Mouse (Mus musculus) Patski (cell line): ENCODE results near the gene Slamf6. TPM values are rescaled to one million over a fixed set of nuclear protein-coding genes. Genes with fewer than 3 reads are reported as not detected.
"Not testable (repeated sequence)": the region's sequence is repeated elsewhere in the genome, so short reads cannot be mapped to it uniquely, and the experiment has no call there.

ENCODE experiments used
- ATAC-seq: fragments of 100-300 bp; one replicate; pipeline ENCODE4 v1.8.0; 2021
- CTCF ChIA-PET: fragments of 350-600 bp; sonication (Branson Sonifier 250); formaldehyde crosslinking; loops from one replicate; lab custom pipeline; 2022; ENCODE audit warnings: inconsistent platforms; lab: Charles Lee
- POLR2A ChIA-PET: fragments of 350-600 bp; sonication (Branson Sonifier 250); formaldehyde crosslinking; loops from one replicate; lab custom pipeline; 2022; ENCODE audit warnings: antibody characterized with exemption, inconsistent platforms; lab: Charles Lee
- DNase-seq: peaks from one replicate; pipeline ENCODE4 v3.0.0-alpha.2; 2011; ENCODE audit warnings: low read depth, low spot score
- H3K27me3 ChIP-seq: fragments of 371-371 bp; one replicate; pipeline ENCODE4 v1.5.1; 2021
- CTCF ChIP-seq: fragments of 100-300 bp; IDR thresholded peaks from one replicate; pipeline ENCODE4 v1.5.1; 2021
- in situ Hi-C: fragments of 300-500 bp; cut with MboI; formaldehyde crosslinking; loops from 3 replicates; pipeline ENCODE4 v1.11.1; 2018; ENCODE audit warnings: low pct_unique_long_range_greater_than_20kb, mixed read lengths
- polyA plus RNA-seq: library from polyadenylated mRNA; unstranded; gene quantifications from one replicate; pipeline ENCODE4 v1.2.3, GENCODE M21; 2021

Slamf6 gene
- not detected for polyA plus RNA-seq

DNA sequence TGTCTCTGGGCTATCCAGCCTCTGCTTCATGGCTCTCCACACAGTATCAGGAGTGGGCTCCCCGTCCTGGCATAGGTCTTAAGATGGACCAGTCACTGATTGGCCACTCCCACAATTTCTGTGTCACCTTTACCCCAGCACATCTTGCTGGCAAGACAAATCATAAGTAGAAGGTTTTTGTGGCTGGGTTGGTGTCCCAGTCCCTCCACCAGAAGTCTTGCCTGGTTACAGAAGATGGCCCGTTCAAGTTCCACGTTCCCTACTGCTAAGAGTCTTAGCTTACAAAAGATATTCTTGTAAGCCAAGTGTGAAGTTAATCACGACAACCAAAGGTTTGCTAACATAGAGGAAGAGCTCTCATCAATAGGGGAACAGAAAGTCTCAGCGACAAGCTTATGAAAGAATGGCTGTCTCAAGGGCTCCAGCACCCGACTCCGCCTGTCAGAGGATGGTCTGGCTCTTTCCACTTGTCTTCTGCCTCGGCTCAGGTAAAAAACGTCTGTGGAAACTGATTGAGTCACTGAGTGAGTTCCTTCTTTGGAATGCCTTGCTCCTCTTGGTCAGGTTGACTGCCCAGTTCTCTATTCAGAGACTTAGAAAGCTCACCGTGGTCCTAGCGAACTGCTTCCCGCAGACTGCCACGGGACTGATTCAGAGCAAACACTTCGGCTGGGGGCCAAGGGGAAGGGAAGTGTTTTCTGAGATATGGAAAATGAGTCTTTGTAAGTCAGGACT lies at the start of gene Slamf6:
Gene Slamf6 (plus strand): TSS at position 211 of the 735 bp plus-strand sequence.
- in situ Hi-C loops, result no loop called here
- DNase-seq (no peak), ATAC-seq (no peak)
- ChIA-PET CTCF (no interaction called here), POLR2A (no interaction called here)
- TF ChIP-seq CTCF, result no peak
- peaks cover 5% of the 10 kb centered on the region for H3K27me3 ChIP-seq

DNA sequence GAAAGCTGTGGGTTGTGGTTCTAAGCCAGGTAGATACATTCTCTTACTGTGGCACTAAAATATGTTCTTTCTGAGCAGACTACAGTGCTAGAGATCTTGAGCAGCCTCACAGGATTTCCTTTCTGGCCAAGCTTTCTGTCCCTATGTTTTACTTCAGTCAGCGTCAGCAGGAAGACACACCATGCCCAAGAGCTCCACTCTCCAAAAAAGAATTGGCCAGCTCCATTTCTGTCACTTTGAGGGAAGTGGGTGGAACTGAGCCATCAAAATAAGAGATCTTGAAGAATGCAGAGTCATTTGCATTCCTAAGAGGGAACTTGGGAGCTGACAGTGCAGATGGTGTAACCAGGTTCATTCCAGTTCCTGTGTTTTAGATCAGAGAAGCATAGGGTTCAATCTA lies 30.3 kb upstream of the Slamf6 start:
- CTCF ChIA-PET, result no interaction called here
- DNase-seq (no peak), ATAC-seq (no peak)
- in situ Hi-C loops, result no loop called here
- POLR2A ChIA-PET, result no interaction called here
- no peaks in the 10 kb centered on the region for H3K27me3 ChIP-seq
- no peak for TF ChIP-seq CTCF

DNA sequence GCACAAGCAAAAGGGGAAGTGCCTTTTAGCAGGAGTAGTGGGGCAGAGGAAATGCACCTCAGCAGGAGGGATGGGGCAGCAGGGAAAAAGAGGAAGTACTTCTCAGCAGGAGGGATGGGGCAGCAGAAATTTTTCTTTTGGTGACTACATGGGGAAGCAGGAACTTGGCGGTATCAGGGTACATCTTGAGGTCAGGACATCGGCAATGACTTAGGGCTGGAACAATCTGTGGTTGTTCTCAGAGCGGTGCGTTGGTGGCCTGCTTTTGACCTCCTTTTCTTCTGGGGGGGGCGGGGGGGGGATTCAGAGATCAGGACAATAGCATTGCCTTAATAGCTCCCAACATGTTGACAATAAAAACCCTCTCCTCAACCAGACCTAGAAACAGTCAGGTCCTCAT lies 22.0 kb upstream of the Slamf6 start, which contains the start of gene Gm10521:
Gene Gm10521 (plus strand): TSS at position 301 of the 400 bp plus-strand sequence.
- ATAC-seq, H3K27me3 ChIP-seq, POLR2A ChIA-PET, CTCF ChIA-PET, in situ Hi-C loops, DNase-seq: not testable (repeated sequence)

DNA sequence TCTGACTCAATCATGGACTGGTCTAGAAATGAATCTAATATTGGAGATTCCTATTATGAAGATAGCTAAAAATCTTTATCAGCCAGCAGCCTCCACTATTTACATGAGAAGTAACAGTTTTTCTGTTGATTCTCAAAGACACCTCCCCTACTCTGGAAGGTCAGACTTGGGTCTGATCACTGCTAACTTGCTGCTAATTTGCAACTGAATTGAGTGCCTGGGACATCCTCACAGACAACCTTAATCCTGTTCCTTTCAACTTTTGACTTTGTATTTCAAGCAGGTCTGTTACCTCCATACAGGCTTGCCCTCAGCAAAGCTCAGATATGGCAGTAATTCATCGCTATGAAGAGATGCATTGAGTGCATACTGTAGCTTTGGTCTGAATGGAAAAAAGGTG lies 13.3 kb upstream of the Slamf6 start:
- ATAC-seq (no peak), DNase-seq (no peak)
- CTCF ChIA-PET, result interaction anchor here (1.1 kb wide), 1 partner anchor 9 kb away, joined by 3 read pairs; no protein-coding TSS in a partner anchor
- in situ Hi-C loops, result no loop called here
- TF ChIP-seq CTCF, result no peak
- no peaks in the 10 kb centered on the region for H3K27me3 ChIP-seq
- POLR2A ChIA-PET, result no interaction called here

DNA sequence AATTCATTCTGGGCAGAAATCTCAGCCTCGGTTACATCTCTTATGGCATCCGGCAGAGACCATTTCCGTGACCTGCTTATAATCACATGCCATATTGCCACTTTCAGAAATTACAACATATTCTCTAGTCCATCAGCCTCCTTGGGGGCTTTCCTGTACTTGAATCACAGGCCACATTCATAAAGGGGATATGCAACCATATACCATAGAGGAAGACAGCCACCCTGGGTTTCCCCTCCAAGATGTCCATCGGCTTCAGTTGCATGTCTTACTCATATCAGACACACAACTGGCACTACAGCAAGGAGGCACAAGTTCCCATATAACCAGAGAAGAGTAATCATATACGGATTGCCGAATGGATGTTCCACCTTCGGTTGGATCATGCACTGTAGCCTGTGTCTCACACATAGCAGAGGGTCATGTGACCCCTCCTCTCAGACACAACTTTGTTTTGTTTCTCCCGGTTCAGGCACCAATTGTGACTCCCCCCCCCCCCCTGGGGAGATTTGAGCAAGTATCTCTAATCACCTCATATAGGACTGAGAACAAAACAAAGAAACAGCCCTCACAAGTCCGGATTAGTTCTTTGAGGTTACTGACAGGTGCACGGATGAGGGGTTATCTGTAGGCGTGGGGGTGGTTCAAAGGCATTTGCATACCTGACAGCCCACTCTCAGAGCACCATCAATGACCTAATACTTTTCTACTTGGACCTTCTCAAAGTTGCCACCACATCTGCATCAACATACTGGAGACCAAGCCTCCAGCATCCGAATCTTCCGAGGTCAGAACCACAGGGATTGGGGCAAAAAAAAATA lies 1.5 kb upstream of the Slamf6 start:
- POLR2A ChIA-PET, result no interaction called here
- in situ Hi-C loops, result no loop called here
- ATAC-seq, result no peak
- CTCF ChIA-PET, result no interaction called here
- peaks cover 5% of the 10 kb centered on the region for H3K27me3 ChIP-seq
- TF ChIP-seq CTCF, result no peak
- no peak for DNase-seq

DNA sequence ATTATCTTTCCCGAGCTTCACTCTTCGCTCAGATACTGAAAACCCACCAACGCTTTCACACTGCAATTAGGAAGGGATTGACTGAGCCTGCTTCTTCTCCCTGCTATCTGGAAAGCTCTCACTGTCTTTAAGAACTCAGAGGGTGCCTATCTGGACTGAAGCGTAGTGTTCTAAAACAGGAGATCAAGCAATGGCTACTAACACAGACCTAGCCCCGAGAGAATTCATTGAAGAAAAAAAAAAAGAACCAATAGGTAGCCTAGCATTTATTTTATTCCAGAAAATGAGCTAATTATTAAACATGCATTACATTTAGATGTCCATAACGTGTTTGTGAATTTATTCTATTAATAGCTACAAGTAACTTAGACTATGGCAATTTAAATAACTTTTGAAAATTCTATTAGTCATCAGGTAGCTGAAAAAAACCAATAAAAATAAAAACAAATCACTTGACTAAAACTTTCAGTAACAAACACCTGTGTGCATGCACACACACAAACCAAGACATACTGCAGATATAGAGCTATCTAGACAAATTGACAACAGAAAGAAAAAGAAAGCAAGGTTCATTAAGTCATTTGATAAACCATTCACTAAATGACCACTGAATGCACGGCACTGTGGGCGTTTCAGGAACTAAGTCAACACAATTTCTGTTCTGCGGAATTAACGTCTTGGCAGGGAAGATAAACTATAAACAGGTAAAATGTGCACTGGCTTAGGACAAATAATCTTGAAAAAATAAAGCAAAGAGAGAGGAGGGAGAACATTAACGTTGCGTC lies 1.0 kb downstream of the Slamf6 start:
- no peak for TF ChIP-seq CTCF
- ChIA-PET CTCF (no interaction called here), POLR2A (interaction anchor here (0.7 kb wide), 1 partner anchor 256 kb away, joined by 3 read pairs; no protein-coding TSS in a partner anchor)
- ATAC-seq, result no peak
- in situ Hi-C loops, result no loop called here
- DNase-seq, result no peak
- peaks cover 5% of the 10 kb centered on the region for H3K27me3 ChIP-seq

DNA sequence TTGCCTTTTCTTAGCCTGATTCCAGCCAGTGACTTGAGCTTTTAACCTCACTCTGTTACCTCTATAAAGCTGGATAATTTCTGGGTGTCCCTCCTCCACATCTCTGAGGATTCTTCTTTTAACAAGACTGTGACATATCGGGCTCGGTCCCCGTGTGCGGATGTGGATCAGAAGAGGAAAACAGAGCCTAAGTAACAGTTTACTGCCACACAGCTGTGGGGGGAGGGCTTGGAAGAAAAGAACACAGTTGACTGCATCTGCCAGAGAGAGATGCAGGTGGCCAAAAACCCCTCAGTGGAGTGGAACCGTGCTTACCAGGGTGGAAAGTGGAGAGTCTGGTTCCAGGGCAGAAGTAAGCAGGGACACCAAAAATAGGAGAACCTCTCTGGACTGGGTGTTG lies 1.9 kb downstream of the Slamf6 start:
- POLR2A ChIA-PET, result no interaction called here
- in situ Hi-C loops, result no loop called here
- ATAC-seq (no peak), DNase-seq (no peak)
- CTCF ChIA-PET, result no interaction called here
- TF ChIP-seq CTCF, result no peak
- peaks cover 5% of the 10 kb centered on the region for H3K27me3 ChIP-seq

DNA sequence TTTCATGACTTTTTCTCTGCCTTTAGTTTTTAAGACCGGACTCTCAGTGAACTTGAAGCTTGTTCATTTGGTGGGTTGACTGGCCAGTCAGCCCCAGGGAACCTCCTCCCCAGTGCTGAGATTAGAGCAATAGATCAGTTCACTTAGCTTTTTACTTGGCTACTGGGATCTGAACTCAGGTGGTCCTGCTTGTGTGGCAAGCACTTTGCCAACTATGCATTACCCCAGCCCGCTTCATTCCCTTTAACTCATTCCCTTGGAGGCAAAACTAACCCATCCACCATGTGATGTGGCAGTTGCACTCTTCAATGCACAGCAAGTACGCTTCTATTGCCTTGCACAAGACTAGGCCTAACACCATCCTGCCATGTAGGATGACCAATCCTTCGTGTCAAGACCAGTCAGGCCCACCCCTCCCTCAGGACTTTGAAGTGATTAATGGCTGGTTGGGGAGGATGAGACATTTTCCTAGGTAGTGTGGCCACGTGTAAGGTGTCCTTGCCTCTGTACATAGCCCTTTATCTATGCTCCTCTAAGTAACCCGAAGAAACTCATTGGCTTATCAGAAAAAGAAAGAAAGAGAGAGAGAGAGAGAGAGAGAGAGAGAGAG lies 2.7 kb downstream of the Slamf6 start:
- POLR2A ChIA-PET, result no interaction called here
- no peak for TF ChIP-seq CTCF
- peaks cover 5% of the 10 kb centered on the region for H3K27me3 ChIP-seq
- ATAC-seq (no peak), DNase-seq (no peak)
- in situ Hi-C loops, result no loop called here
- CTCF ChIA-PET, result no interaction called here

DNA sequence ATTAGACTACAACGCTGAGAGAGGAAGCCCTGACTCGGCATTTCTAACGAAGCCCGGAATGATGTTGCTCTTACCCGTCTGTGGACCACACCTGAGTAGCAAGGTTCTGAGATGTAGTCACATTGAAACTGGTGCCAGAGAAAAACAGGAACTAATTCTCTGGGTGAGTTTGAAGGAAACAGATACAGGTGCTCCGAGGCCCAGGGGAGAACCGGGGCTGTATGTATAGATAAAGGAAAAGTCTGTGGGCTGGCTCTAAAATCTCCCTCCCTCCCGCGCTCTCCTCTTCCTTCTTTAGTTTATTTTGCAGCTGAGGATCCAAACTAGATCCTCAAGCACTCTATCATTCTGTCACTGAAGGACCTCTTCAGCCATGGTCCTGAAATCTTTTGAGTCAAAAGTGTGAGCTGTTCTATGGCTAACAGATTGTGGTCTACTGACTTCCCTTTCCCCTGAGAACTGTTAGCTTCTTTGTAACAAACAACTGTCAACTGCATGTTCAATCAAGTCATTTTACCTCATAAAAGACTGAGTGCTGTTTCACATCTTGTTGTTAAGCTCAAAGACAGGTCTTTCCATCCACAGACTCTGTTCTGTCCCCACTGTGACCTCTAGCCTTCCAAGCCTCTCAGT lies 3.8 kb downstream of the Slamf6 start:
- DNase-seq (no peak), ATAC-seq (no peak)
- CTCF ChIA-PET, result interaction anchor here (1.4 to 1.5 kb wide), 2 partner anchors 9 to 30 kb away, joined by 3 to 4 read pairs; no protein-coding TSS in a partner anchor
- no peak for TF ChIP-seq CTCF
- in situ Hi-C loops, result no loop called here
- POLR2A ChIA-PET, result no interaction called here
- peaks cover 5% of the 10 kb centered on the region for H3K27me3 ChIP-seq
